Mouse (Mus musculus) neural tube, embryonic 14.5 days (tissue): ENCODE results near the gene Dclk2. TPM values are rescaled to one million over a fixed set of nuclear protein-coding genes. Genes with fewer than 3 reads are reported as not detected.

Experiments used
- ATAC-seq: fragments of 200-750 bp; cut with Nextera tagmentation; 2 replicates; pipeline ENCODE4 v1.8.0; 2017; ENCODE audit warnings: low read depth, mild to moderate bottlenecking, moderate TSS enrichment, moderate library complexity
- H3K27ac ChIP-seq: fragments of 300-500 bp; sonication (generic); 2 replicates; pipeline ENCODE4 v1.5.1; 2014; ENCODE audit warnings: low read depth, mild to moderate bottlenecking, control low read depth, low read length, moderate library complexity, mixed read lengths
- H3K27me3 ChIP-seq: fragments of 300-500 bp; sonication (generic); 2 replicates; pipeline ENCODE4 v1.6.1; 2014; ENCODE audit warnings: low read length; ENCODE audit not compliant: control insufficient read depth, insufficient read depth
- H3K36me3 ChIP-seq: fragments of 300-500 bp; sonication (generic); 2 replicates; pipeline ENCODE4 v1.6.1; 2014; ENCODE audit warnings: low read length, mixed read lengths; ENCODE audit not compliant: control insufficient read depth, insufficient read depth
- H3K4me1 ChIP-seq: fragments of 300-500 bp; sonication (generic); 2 replicates; pipeline ENCODE4 v1.6.1; 2014; ENCODE audit warnings: low read length; ENCODE audit not compliant: control insufficient read depth, insufficient read depth
- H3K4me2 ChIP-seq: fragments of 300-500 bp; sonication (generic); 2 replicates; pipeline ENCODE4 v1.6.1; 2014; ENCODE audit warnings: mild to moderate bottlenecking, low read depth, low read length, control low read depth
- H3K4me3 ChIP-seq: fragments of 300-500 bp; sonication (generic); 2 replicates; pipeline ENCODE4 v1.5.1; 2014; ENCODE audit warnings: low read depth, low read length, control low read depth, mixed read lengths
- H3K9ac ChIP-seq: fragments of 300-500 bp; sonication (generic); replicated peaks from 2 replicates; pipeline ENCODE4 v1.6.1; 2014; ENCODE audit warnings: low read depth, mild to moderate bottlenecking, control low read depth, low read length, mixed read lengths
- H3K9me3 ChIP-seq: fragments of 300-500 bp; sonication (generic); 2 replicates; pipeline ENCODE4 v1.6.1; 2016; ENCODE audit warnings: low read length; ENCODE audit not compliant: control insufficient read depth
- WGBS: fragments of 180-500 bp; shearing (Covaris S2); extraction: QIAGEN DNeasy Blood & Tissue Kit; methylation state at CpG from one replicate; pipeline ENCODE4 v1.1.7; 2014; 5-methylcytosine and 5-hydroxymethylcytosine counted together
- polyA plus RNA-seq: library from polyadenylated mRNA; unstranded; fragments of >200 nt; fragmentation: Nextera tagmentation; extraction: Ambion mirVana; gene quantifications from 2 replicates; pipeline ENCODE4 v1.2.1, GENCODE M21; 2014

Gene Dclk2
- polyA plus RNA-seq, 1 experiment from 2014 or later = 75.5 TPM

DNA sequence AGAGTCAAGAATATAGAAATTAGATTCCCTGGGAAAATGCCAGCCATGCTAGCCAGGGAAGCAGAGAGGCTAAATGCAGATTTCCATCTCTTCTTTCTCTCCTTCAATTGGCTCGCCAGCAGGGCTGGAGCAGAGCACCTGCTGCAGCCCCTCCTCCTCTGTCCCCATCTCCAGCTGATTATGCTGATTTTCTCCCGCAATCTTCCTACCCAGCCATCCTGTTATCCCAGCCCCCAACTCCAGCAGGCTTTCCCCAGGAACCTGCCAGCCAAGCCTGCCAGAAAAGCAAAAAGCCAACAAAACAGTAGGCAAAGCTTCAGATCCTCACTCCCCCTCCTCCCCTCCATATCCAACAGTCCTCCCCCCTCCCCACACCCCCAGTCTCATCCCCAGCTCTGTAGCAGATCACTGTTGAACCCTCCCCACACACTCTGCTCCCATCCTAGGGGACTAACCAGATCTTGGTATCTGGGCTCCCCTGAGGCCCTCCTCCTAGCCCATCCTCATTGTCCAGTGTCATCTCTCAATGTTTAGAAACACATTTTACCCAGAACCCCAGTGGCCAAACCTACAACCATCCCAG, 15.7 kb upstream of the Dclk2 start:
- ATAC-seq = peak; percentile 76; the same call in 1 of the 2 replicates
- Histone ChIP-seq H3K27ac (no peak overlapping the region), H3K4me1 (no peaks in the 10 kb centered on the region), H3K9ac (no peak overlapping the region), H3K4me3 (no peak overlapping the region), H3K9me3 (no peaks in the 10 kb centered on the region), H3K36me3 (no peaks in the 10 kb centered on the region), H3K27me3 (no peaks in the 10 kb centered on the region), H3K4me2 (no peak overlapping the region)
- 9% methylated on average over 2 of the region's 2 CpGs for WGBS

DNA sequence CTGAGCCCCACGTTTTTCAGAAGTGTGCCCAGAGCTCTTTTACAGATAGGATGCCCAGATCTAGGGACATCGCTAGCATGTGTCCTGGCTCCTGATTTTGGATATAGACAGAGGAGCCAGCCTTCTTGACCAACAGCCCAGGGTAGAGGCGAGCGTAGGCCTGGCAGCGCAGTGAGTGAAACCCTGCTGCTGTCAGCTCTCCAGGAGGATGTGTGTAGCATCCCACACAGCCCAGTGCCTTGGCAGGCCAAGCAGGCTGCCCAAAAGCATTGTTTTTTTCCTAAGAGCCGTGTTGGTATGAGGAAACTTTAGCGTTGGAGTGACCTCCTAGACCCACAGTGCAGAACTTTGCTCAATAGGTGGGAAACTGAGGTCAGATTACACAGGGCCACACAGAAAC, 12.8 kb upstream of the Dclk2 start:
- WGBS = 90% methylated on average over 7 of the region's 7 CpGs
- no peaks in the 10 kb centered on the region for H3K27me3 ChIP-seq
- H3K9ac ChIP-seq = no peak overlapping the region
- ATAC-seq = no peak
- no peak overlapping the region for H3K4me3 ChIP-seq
- no peaks in the 10 kb centered on the region for H3K9me3 ChIP-seq
- no peaks in the 10 kb centered on the region for H3K4me1 ChIP-seq
- H3K36me3 ChIP-seq = no peaks in the 10 kb centered on the region
- no peak overlapping the region for H3K4me2 ChIP-seq
- H3K27ac ChIP-seq = no peak overlapping the region

DNA sequence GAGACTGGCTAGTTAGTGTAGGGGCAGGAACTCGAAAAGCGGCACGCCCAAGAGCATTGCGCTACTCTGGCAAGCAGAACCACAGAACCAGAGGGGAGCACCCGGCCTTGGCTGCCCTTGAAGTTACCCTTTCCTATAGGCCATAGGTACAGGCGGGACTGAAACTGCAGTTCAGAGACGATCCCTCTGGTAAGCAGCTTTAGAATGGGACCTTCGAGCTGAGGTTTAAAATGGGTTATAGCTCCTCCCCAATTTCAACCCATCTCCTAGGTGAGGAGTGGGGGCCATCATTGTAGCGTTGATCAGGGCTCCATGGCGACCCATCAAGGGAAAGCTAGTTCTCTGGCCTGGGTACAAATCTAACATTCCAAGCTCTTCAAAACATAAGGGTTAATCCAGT, 3.0 kb upstream of the Dclk2 start:
- H3K9me3 ChIP-seq = no peaks in the 10 kb centered on the region
- no peak overlapping the region for H3K4me2 ChIP-seq
- no peak overlapping the region for H3K9ac ChIP-seq
- H3K27ac ChIP-seq = no peak overlapping the region
- ATAC-seq = no peak
- H3K27me3 ChIP-seq = no peaks in the 10 kb centered on the region; the same call in 1 of the 2 replicates
- H3K4me1 ChIP-seq = peaks cover 5% of the 10 kb centered on the region
- WGBS = 92% methylated on average over 10 of the region's 10 CpGs
- no peaks in the 10 kb centered on the region for H3K36me3 ChIP-seq
- no peak overlapping the region for H3K4me3 ChIP-seq

- Histone ChIP-seq H3K9me3 (no peaks in the 10 kb centered on the region), H3K9ac (peak overlapping the region; percentile 97; the same call in 1 of the 2 replicates), H3K4me3 (peak overlapping the region; percentile 85), H3K4me2 (peak overlapping the region; percentile 88), H3K36me3 (no peaks in the 10 kb centered on the region), H3K27ac (peak overlapping the region; percentile 97; the same call in 1 of the 2 replicates), H3K4me1 (peaks cover 26% of the 10 kb centered on the region), H3K27me3 (no peaks in the 10 kb centered on the region; the same call in 1 of the 2 replicates)
- WGBS = 69% methylated on average over 18 of the region's 18 CpGs
- no peak for ATAC-seq
These were observed 726 bp upstream of the Dclk2 start for GRCm38 (mm10) chr3:86921181-86921975.

GRCm38 (mm10) chr3:86919641-86920342, 860 bp downstream of the Dclk2 start:
- Histone ChIP-seq H3K27ac (peak overlapping the region; percentile 97), H3K9me3 (no peaks in the 10 kb centered on the region), H3K4me3 (peak overlapping the region; percentile 85), H3K4me1 (peaks cover 26% of the 10 kb centered on the region), H3K36me3 (no peaks in the 10 kb centered on the region), H3K27me3 (no peaks in the 10 kb centered on the region; the same call in 1 of the 2 replicates), H3K9ac (peak overlapping the region; percentile 97), H3K4me2 (peak overlapping the region; percentile 88)
- ATAC-seq = peak; percentile 45
- whole genome bisulfite sequencing = 0% methylated on average over 59 of the region's 61 CpGs

GRCm38 (mm10) chr3:86917048-86917447, 3.6 kb downstream of the Dclk2 start:
- H3K27ac ChIP-seq = no peak overlapping the region
- 98% methylated on average over 5 of the region's 5 CpGs for WGBS
- H3K4me1 ChIP-seq = peaks cover 26% of the 10 kb centered on the region
- no peaks in the 10 kb centered on the region for H3K36me3 ChIP-seq
- H3K9me3 ChIP-seq = no peaks in the 10 kb centered on the region
- no peak overlapping the region for H3K4me3 ChIP-seq
- peak overlapping the region; percentile 88; the same call in 1 of the 2 replicates for H3K4me2 ChIP-seq
- H3K9ac ChIP-seq = no peak overlapping the region
- H3K27me3 ChIP-seq = no peaks in the 10 kb centered on the region; the same call in 1 of the 2 replicates
- no peak for ATAC-seq

DNA sequence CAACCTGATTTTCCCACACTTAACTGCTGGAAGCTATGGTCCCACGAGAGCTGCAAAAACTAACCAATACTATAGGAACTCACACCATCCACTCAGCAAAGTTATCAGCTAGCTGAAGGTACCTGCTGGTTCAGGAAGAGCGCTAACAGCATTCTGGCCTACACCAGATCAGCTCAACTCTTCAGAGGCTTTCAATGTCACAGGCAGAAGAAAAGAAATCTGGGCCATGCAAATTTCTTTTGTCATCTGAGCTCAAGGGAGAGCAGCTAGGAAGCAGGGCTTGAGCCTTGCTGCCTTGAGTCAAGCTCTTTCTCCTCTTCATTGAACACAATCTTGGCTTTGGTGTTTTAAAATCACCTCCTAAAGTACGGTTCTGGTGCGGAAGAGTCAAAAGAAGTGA, 4.0 kb downstream of the Dclk2 start:
- Histone ChIP-seq H3K27ac (no peak overlapping the region), H3K27me3 (no peaks in the 10 kb centered on the region; the same call in 1 of the 2 replicates), H3K4me3 (no peak overlapping the region), H3K36me3 (no peaks in the 10 kb centered on the region), H3K4me1 (peaks cover 26% of the 10 kb centered on the region), H3K9ac (no peak overlapping the region), H3K4me2 (peak overlapping the region; percentile 88; the same call in 1 of the 2 replicates), H3K9me3 (no peaks in the 10 kb centered on the region)
- 98% methylated on average over 4 of the region's 4 CpGs for WGBS
- no peak for ATAC-seq

DNA sequence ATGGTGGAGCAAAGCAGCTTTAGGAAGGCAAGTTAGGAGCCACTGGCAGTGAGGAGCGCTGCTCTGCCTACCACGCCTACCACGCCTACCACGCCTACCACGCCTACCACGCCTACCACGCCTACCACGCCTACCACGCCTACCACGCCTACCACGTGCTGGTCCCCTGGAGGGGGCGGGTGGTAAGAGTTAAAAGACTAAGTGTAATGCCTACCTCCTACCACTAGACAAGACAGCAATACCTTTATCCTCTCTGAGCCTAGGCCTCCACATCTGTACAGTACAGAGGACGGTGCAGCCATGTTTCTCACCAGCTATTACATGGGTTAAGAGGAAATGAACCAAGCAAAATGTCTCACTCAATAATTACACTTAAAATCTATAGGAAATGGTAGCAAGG, 5.4 kb downstream of the Dclk2 start:
- Histone ChIP-seq H3K4me1 (peaks cover 26% of the 10 kb centered on the region), H3K4me3 (no peak overlapping the region), H3K9me3 (no peaks in the 10 kb centered on the region), H3K27me3 (no peaks in the 10 kb centered on the region; the same call in 1 of the 2 replicates), H3K36me3 (no peaks in the 10 kb centered on the region), H3K9ac (no peak overlapping the region), H3K4me2 (no peak overlapping the region), H3K27ac (no peak overlapping the region)
- 55% methylated on average over 13 of the region's 13 CpGs for WGBS
- no peak for ATAC-seq
